In the genomic region with DNA sequence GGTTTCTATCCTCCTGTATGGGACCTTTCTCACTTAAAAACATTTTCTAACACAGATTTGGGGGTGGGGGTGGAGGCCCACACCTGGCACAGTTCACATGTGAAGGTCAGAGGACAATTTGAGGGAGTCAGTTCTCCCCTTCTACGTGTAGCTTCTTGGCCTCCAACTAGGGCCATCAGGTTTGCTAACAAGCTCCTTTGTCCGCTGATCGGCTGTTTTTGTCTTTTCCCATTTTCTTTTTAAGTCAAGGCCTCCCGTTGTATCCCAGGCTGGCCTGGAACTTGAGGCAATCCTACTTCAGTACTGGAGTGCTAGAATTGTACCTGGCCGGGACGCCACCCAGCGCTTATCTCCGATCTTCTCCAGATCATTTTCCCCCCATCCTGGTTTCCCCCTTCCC, we compare ENCODE assay signal across 14 mouse cellular contexts. TPM values are rescaled to one million over a fixed set of nuclear protein-coding genes. Genes with fewer than 3 reads are reported as not detected.
A peak's percentile ranks its signal among the peaks of the same experiment; 100 is the strongest.
DNase-seq lines count a peak whose midpoint lies in the region; ATAC-seq and TF ChIP-seq lines count a peak whose summit lies in the region.
"Had no signal": no experiment of that assay in that cellular context is flagged by ENCODE, and none has a peak within 500 bp of the region (broad histone marks: within the 10 kb centered on the region; RNA-seq: fewer than 3 reads in every experiment).

No protein-coding gene starts in this region.

- H3K36me3 ChIP-seq in forebrain, embryonic 11.5 days (ENCODE audit: control insufficient read depth, insufficient read depth, low read length) = peaks cover 3% of the 10 kb centered on the region; the same call in 1 of the 2 replicates
- H3K36me3 ChIP-seq in forebrain, embryonic 15.5 days = peaks cover 6% of the 10 kb centered on the region; the same call in 1 of the 2 replicates
- H3K36me3 ChIP-seq in lung, embryonic 14.5 days (ENCODE audit: insufficient read depth) = peaks cover 37% of the 10 kb centered on the region
- H3K36me3 ChIP-seq in embryonic facial prominence, embryonic 13.5 days = peaks cover 32% of the 10 kb centered on the region
- peaks cover 37% of the 10 kb centered on the region for H3K36me3 ChIP-seq in liver, embryonic 14.5 days (replicated peaks; ENCODE audit: control insufficient read depth, insufficient read depth, low read depth)

- TF ChIP-seq CTCF in lung, embryonic 14.5 days (IDR thresholded peaks at IDR 0.05; ENCODE audit: low read depth) = no peak
- TF ChIP-seq CTCF in liver, embryonic 14.5 days (IDR thresholded peaks at IDR 0.05; ENCODE audit: low read depth) = no peak

- H3K4me3 ChIP-seq in forebrain, embryonic 11.5 days (ENCODE audit: low read depth, low read length) = no peak overlapping the region
- H3K4me3 ChIP-seq in forebrain, embryonic 15.5 days = no peak overlapping the region; the same call in 1 of the 2 replicates
- peak overlapping the region; percentile 80; the same call in 1 of the 2 replicates for H3K4me3 ChIP-seq in lung, embryonic 14.5 days (ENCODE audit: low read depth, low read length)
- H3K4me3 ChIP-seq in embryonic facial prominence, embryonic 13.5 days = peak overlapping the region; percentile 67
- H3K4me3 ChIP-seq in liver, embryonic 14.5 days (ENCODE audit: insufficient read depth in 1 of 2, low read depth in 2 of 2, low read length in 2 of 2) = peak overlapping the region in 1 of 2 experiments; percentile 81; a peak in 2 of 4 replicates

- H3K4me1 ChIP-seq in forebrain, embryonic 11.5 days (replicated peaks; ENCODE audit: control insufficient read depth, insufficient read depth, low read length) = peaks cover 12% of the 10 kb centered on the region; the same call in 1 of the 2 replicates
- peaks cover 37% of the 10 kb centered on the region for H3K4me1 ChIP-seq in forebrain, embryonic 15.5 days
- H3K4me1 ChIP-seq in lung, embryonic 14.5 days (ENCODE audit: insufficient read depth) = peaks cover 12% of the 10 kb centered on the region; the same call in 1 of the 2 replicates
- peaks cover 50% of the 10 kb centered on the region for H3K4me1 ChIP-seq in embryonic facial prominence, embryonic 13.5 days
- peaks cover 6 to 9% of the 10 kb centered on the region in 2 experiments; a peak in 3 of 4 replicates for H3K4me1 ChIP-seq in liver, embryonic 14.5 days (replicated peaks; ENCODE audit: control insufficient read depth in 2 of 2, insufficient read depth in 2 of 2, low read length in 1 of 2)

- no peak overlapping the region for H3K27ac ChIP-seq in forebrain, embryonic 11.5 days (ENCODE audit: low read depth, low read length)
- H3K27ac ChIP-seq in forebrain, embryonic 15.5 days (replicated peaks) = no peak overlapping the region
- H3K27ac ChIP-seq in lung, embryonic 14.5 days (ENCODE audit: low read depth) = no peak overlapping the region
- no peak overlapping the region for H3K27ac ChIP-seq in embryonic facial prominence, embryonic 13.5 days
- H3K27ac ChIP-seq in liver, embryonic 14.5 days = no peak overlapping the region

- H3K4me2 ChIP-seq in forebrain, embryonic 11.5 days (ENCODE audit: low read depth, low read length, severe bottlenecking) = peak overlapping the region; percentile 28; the same call in 1 of the 2 replicates
- no peak overlapping the region; the same call in 1 of the 2 replicates for H3K4me2 ChIP-seq in forebrain, embryonic 15.5 days (replicated peaks)
- H3K4me2 ChIP-seq in lung, embryonic 14.5 days = peak overlapping the region; percentile 86
- peak overlapping the region; percentile 92; the same call in 1 of the 2 replicates for H3K4me2 ChIP-seq in embryonic facial prominence, embryonic 13.5 days
- peak overlapping the region; percentile 82 for H3K4me2 ChIP-seq in liver, embryonic 14.5 days (ENCODE audit: low read depth)

- 95% methylated on average over 8 of the region's 8 CpGs for WGBS in forebrain, embryonic 11.5 days
- WGBS in forebrain, embryonic 15.5 days = 87% methylated on average over 8 of the region's 8 CpGs
- 87% methylated on average over 8 of the region's 8 CpGs for WGBS in lung, embryonic 14.5 days
- 91% methylated on average over 8 of the region's 8 CpGs for WGBS in embryonic facial prominence, embryonic 13.5 days
- 89% methylated on average over 8 of the region's 8 CpGs for WGBS in liver, embryonic 14.5 days (ENCODE audit: insufficient replicate concordance)

- DNase-seq in forebrain, embryonic 11.5 days (ENCODE audit: low spot score) = no peak
- DNase-seq in lung, embryonic 14.5 days = no peak
- DNase-seq in lung, postnatal 36 days = no peak
- DNase-seq in liver, embryonic 14.5 days (ENCODE audit: low read depth in 3 of 3, low spot score in 3 of 3) = no peak
- no peak for DNase-seq in heart, postnatal 4 days
- no peak for DNase-seq in cerebellum, postnatal 4 days (ENCODE audit: low spot score in 2 of 2)
- DNase-seq: cerebellum, postnatal 25 days; kidney, adult 18-20 months; left cerebral cortex, postnatal 4 days; retina, postnatal 1 day; thymus, adult 2 months had no signal

- no peaks in the 10 kb centered on the region for H3K27me3 ChIP-seq in forebrain, embryonic 11.5 days (ENCODE audit: control insufficient read depth, insufficient read depth, low read length)
- H3K27me3 ChIP-seq in forebrain, embryonic 15.5 days = no peaks in the 10 kb centered on the region
- H3K27me3 ChIP-seq in lung, embryonic 14.5 days (ENCODE audit: insufficient read depth, low read length) = no peaks in the 10 kb centered on the region
- no peaks in the 10 kb centered on the region for H3K27me3 ChIP-seq in embryonic facial prominence, embryonic 13.5 days
- H3K27me3 ChIP-seq in liver, embryonic 14.5 days (ENCODE audit: control insufficient read depth, insufficient read depth, low read length) = no peaks in the 10 kb centered on the region

- H3K9me3 ChIP-seq in forebrain, embryonic 11.5 days (ENCODE audit: control insufficient read depth, low read length) = no peaks in the 10 kb centered on the region
- H3K9me3 ChIP-seq in forebrain, embryonic 15.5 days = no peaks in the 10 kb centered on the region
- H3K9me3 ChIP-seq in lung, embryonic 14.5 days (ENCODE audit: low read depth, low read length) = no peaks in the 10 kb centered on the region
- H3K9me3 ChIP-seq in embryonic facial prominence, embryonic 13.5 days = no peaks in the 10 kb centered on the region
- no peaks in the 10 kb centered on the region for H3K9me3 ChIP-seq in liver, embryonic 14.5 days (ENCODE audit: control insufficient read depth, low read length)

- TF ChIP-seq EP300 in liver, embryonic 14.5 days (IDR thresholded peaks at IDR 0.05; ENCODE audit: low read depth) = no peak

- no peak for ATAC-seq in forebrain, embryonic 11.5 days (replicated peaks; ENCODE audit: low FRiP score)
- no peak for ATAC-seq in forebrain, embryonic 15.5 days (replicated peaks)
- ATAC-seq in lung, embryonic 14.5 days (ENCODE audit: insufficient read depth) = no peak
- no peak for ATAC-seq in embryonic facial prominence, embryonic 13.5 days (ENCODE audit: insufficient number of reproducible peaks, insufficient read depth, low FRiP score, low TSS enrichment, low read depth)
- ATAC-seq in liver, embryonic 14.5 days (ENCODE audit: insufficient read depth) = no peak

- no peak overlapping the region for H3K9ac ChIP-seq in forebrain, embryonic 11.5 days (ENCODE audit: low read length)
- no peak overlapping the region for H3K9ac ChIP-seq in forebrain, embryonic 15.5 days (replicated peaks)
- no peak overlapping the region for H3K9ac ChIP-seq in lung, embryonic 14.5 days
- H3K9ac ChIP-seq in embryonic facial prominence, embryonic 13.5 days = 0 out of 2 replicates have a peak overlapping the region, but pooled peaks have one; percentile 8
- H3K9ac ChIP-seq in liver, embryonic 14.5 days (replicated peaks) = no peak overlapping the region; the same call in 1 of the 2 replicates

RNA-seq across cellular contexts. Expression of gene Cdca3, which starts 2.3 kb away (rescaled TPM):
- 276 and 307 TPM in 2 replicates for polyA plus RNA-seq in forebrain, embryonic 11.5 days (2014; fragmentation: Nextera tagmentation; extraction: Ambion mirVana)
- polyA plus RNA-seq in forebrain, embryonic 15.5 days (2015; fragmentation: Nextera tagmentation; extraction: Ambion mirVana) = 100 and 106 TPM in 2 replicates
- polyA plus RNA-seq in lung, embryonic 14.5 days (2014; fragmentation: Nextera tagmentation; extraction: Ambion mirVana) = 204 and 206 TPM in 2 replicates
- 142 and 184 TPM in 2 replicates for polyA plus RNA-seq in embryonic facial prominence, embryonic 13.5 days (2015; fragmentation: Nextera tagmentation; extraction: Ambion mirVana)
- 147 and 165 TPM in 2 replicates for polyA plus RNA-seq in liver, embryonic 14.5 days (2012; rRNA removed)
- 205 and 206 TPM in 2 replicates for polyA plus RNA-seq in liver, embryonic 14.5 days (2014; fragmentation: Nextera tagmentation; extraction: Ambion mirVana)
- 10 to 100 TPM; 77.8 to 82.6 TPM for total RNA-seq in heart, postnatal 4 days (2021)

RNA-seq across cellular contexts. Expression of gene Usp5, which starts 2.4 kb away (rescaled TPM):
- 182 and 184 TPM in 2 replicates for polyA plus RNA-seq in forebrain, embryonic 11.5 days (2014; fragmentation: Nextera tagmentation; extraction: Ambion mirVana)
- 194 and 200 TPM in 2 replicates for polyA plus RNA-seq in forebrain, embryonic 15.5 days (2015; fragmentation: Nextera tagmentation; extraction: Ambion mirVana)
- 143 TPM in 2 replicates for polyA plus RNA-seq in lung, embryonic 14.5 days (2014; fragmentation: Nextera tagmentation; extraction: Ambion mirVana)
- 149 and 163 TPM in 2 replicates for polyA plus RNA-seq in embryonic facial prominence, embryonic 13.5 days (2015; fragmentation: Nextera tagmentation; extraction: Ambion mirVana)
- 24.4 and 27.6 TPM in 2 replicates for polyA plus RNA-seq in liver, embryonic 14.5 days (2012; rRNA removed)
- polyA plus RNA-seq in liver, embryonic 14.5 days (2014; fragmentation: Nextera tagmentation; extraction: Ambion mirVana) = 38.0 and 42.5 TPM in 2 replicates
- 100 to 1,000 TPM; 102 to 104 TPM for total RNA-seq in heart, postnatal 4 days (2021)

RNA-seq across cellular contexts. Expression of gene Gnb3, which starts 8.4 kb away (rescaled TPM):
- polyA plus RNA-seq in forebrain, embryonic 11.5 days (2014; fragmentation: Nextera tagmentation; extraction: Ambion mirVana) = 0.71 and 1.1 TPM in 2 replicates
- polyA plus RNA-seq in forebrain, embryonic 15.5 days (2015; fragmentation: Nextera tagmentation; extraction: Ambion mirVana) = 0.23 and 1.8 TPM in 2 replicates
- polyA plus RNA-seq in lung, embryonic 14.5 days (2014; fragmentation: Nextera tagmentation; extraction: Ambion mirVana) = 0.24 and 0.68 TPM in 2 replicates
- 0.25 and 0.52 TPM in 2 replicates for polyA plus RNA-seq in embryonic facial prominence, embryonic 13.5 days (2015; fragmentation: Nextera tagmentation; extraction: Ambion mirVana)
- 0.03 and 0.06 TPM in 2 replicates for polyA plus RNA-seq in liver, embryonic 14.5 days (2012; rRNA removed)
- polyA plus RNA-seq in liver, embryonic 14.5 days (2014; fragmentation: Nextera tagmentation; extraction: Ambion mirVana) = 0.23 TPM in 1 of 2 replicates, not detected in the other
- total RNA-seq in heart, postnatal 4 days (2021) = 1 to 10 TPM; 2.6 to 3.9 TPM
- total RNA-seq: megakaryocyte progenitor cell, adult 5-6 weeks had no signal

RNA-seq across cellular contexts. Expression of gene Tpi1, which starts 17.6 kb away (rescaled TPM):
- polyA plus RNA-seq in forebrain, embryonic 11.5 days (2014; fragmentation: Nextera tagmentation; extraction: Ambion mirVana) = 875 and 885 TPM in 2 replicates
- 352 and 365 TPM in 2 replicates for polyA plus RNA-seq in forebrain, embryonic 15.5 days (2015; fragmentation: Nextera tagmentation; extraction: Ambion mirVana)
- polyA plus RNA-seq in lung, embryonic 14.5 days (2014; fragmentation: Nextera tagmentation; extraction: Ambion mirVana) = 701 and 718 TPM in 2 replicates
- 710 and 723 TPM in 2 replicates for polyA plus RNA-seq in embryonic facial prominence, embryonic 13.5 days (2015; fragmentation: Nextera tagmentation; extraction: Ambion mirVana)
- 266 and 292 TPM in 2 replicates for polyA plus RNA-seq in liver, embryonic 14.5 days (2012; rRNA removed)
- polyA plus RNA-seq in liver, embryonic 14.5 days (2014; fragmentation: Nextera tagmentation; extraction: Ambion mirVana) = 418 and 420 TPM in 2 replicates
- 100 to 1,000 TPM; 977 to 982 TPM for total RNA-seq in heart, postnatal 4 days (2021)

RNA-seq across cellular contexts. Expression of gene Spsb2, which starts 23.2 kb away (rescaled TPM):
- polyA plus RNA-seq in forebrain, embryonic 11.5 days (2014; fragmentation: Nextera tagmentation; extraction: Ambion mirVana) = 7.5 and 8.4 TPM in 2 replicates
- polyA plus RNA-seq in forebrain, embryonic 15.5 days (2015; fragmentation: Nextera tagmentation; extraction: Ambion mirVana) = 4.4 and 5.0 TPM in 2 replicates
- polyA plus RNA-seq in lung, embryonic 14.5 days (2014; fragmentation: Nextera tagmentation; extraction: Ambion mirVana) = 6.8 and 6.9 TPM in 2 replicates
- 9.1 and 10.5 TPM in 2 replicates for polyA plus RNA-seq in embryonic facial prominence, embryonic 13.5 days (2015; fragmentation: Nextera tagmentation; extraction: Ambion mirVana)
- 4.1 and 5.0 TPM in 2 replicates for polyA plus RNA-seq in liver, embryonic 14.5 days (2012; rRNA removed)
- polyA plus RNA-seq in liver, embryonic 14.5 days (2014; fragmentation: Nextera tagmentation; extraction: Ambion mirVana) = 4.7 and 5.0 TPM in 2 replicates
- 1 to 10 TPM; 3.5 to 4.4 TPM for total RNA-seq in heart, postnatal 4 days (2021)

Comparison
In these comparisons a context has a peak if more than half of its experiments do, and no peak if none do; other contexts are left out.
1. H3K4me3 ChIP-seq: peak in lung, embryonic 14.5 days (single experiment) and embryonic facial prominence, embryonic 13.5 days (single experiment); none in forebrain, embryonic 11.5 days (single experiment) and forebrain, embryonic 15.5 days (single experiment).